Mouse (Mus musculus) olfactory bulb, adult 2 months (tissue): Measurements from ENCODE around the gene Grik3.

Experiments
- CTCF ChIP-seq: fragments of 200-500 bp; IDR thresholded peaks from 2 replicates; pipeline ENCODE4 v1.5.1; 2012; ENCODE audit warnings: low read depth, mild to moderate bottlenecking, low read length, moderate library complexity; ENCODE audit not compliant: insufficient read depth
- POLR2A ChIP-seq: fragments of 200-500 bp; IDR thresholded peaks from 2 replicates; pipeline ENCODE4 v1.6.1; 2012; ENCODE audit warnings: mild to moderate bottlenecking, low read depth, low read length, moderate library complexity; ENCODE audit not compliant: insufficient read depth

- TF ChIP-seq CTCF = no peak
- no peak for TF ChIP-seq POLR2A
Observed at GRCm38 (mm10) chr4:125699056-125699455, 208.6 kb downstream of the Grik3 start.
